Mouse (Mus musculus): ENCODE measurements at regions not wholly inside any gene's neighbourhood (a gene's known extent, or its start where the extent isn't known, plus 50 kb on each side); places are given as distances from the start of the nearest gene placed in this dataset.

DNA sequence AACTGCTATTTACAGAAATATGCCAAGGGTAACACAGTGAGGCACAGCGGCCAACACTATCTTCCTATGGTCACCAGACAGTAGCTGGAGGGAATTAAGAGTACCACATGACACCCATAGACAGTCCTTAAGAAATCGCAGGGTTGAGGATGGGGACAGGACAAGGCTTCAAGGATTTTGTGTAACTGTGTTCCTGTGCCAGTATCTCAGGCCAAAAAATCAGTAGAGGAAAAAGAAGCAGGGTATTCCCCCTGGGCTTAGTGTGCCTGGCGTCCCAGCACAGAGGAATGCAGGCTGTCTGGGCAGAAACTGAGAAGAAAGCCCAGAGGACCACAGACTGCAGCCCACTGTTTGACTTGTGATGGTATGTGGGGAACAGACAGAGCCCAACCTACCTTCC lies 147.3 kb downstream of the Ptger3 start:
- no peak for TF ChIP-seq CTCF (IDR thresholded peaks at IDR 0.05; ENCODE audit: borderline replicate concordance, insufficient read depth, low read depth, low read length)
- TF ChIP-seq POLR2A (IDR thresholded peaks at IDR 0.05; ENCODE audit: borderline replicate concordance, insufficient read depth, low read length) = no peak
